Mouse (Mus musculus) heart, postnatal 0 days (tissue): ENCODE measurements at regions not wholly inside any gene's neighbourhood (a gene's known extent, or its start where the extent isn't known, plus 50 kb on each side); places are given as distances from the start of the nearest gene placed in this dataset.

Source experiments
- CTCF ChIP-seq: IDR thresholded peaks from 2 replicates; pipeline ENCODE4 v1.5.1; 2016; ENCODE audit warnings: antibody characterized with exemption, control low read depth, low read depth
- EP300 ChIP-seq: IDR thresholded peaks from 2 replicates; pipeline ENCODE4 v1.6.1; 2016; ENCODE audit warnings: antibody characterized with exemption, low read depth

DNA sequence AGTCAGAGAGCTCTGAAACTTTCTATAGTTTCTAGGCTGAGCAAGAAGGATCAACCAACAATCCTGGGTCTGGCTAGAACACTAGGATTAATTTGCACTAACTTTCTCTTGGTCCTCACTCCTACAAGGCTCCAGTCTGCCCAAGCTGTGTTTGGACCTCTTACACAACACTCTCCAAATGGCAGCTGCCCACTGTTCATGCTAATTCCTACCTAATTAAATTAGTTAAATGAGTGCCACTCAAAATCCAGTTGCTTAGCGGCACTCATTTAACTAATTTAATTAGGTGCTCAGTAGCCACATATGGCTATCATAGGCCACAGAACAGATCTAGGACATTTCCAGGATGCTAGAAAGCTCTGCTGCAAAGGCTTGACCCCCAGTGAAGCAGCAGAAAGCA, 59.9 kb upstream of the Slc25a36 start:
- no peak for TF ChIP-seq EP300
- no peak for TF ChIP-seq CTCF
